ENCODE assay signal across 8 mouse cellular contexts in the genomic region with DNA sequence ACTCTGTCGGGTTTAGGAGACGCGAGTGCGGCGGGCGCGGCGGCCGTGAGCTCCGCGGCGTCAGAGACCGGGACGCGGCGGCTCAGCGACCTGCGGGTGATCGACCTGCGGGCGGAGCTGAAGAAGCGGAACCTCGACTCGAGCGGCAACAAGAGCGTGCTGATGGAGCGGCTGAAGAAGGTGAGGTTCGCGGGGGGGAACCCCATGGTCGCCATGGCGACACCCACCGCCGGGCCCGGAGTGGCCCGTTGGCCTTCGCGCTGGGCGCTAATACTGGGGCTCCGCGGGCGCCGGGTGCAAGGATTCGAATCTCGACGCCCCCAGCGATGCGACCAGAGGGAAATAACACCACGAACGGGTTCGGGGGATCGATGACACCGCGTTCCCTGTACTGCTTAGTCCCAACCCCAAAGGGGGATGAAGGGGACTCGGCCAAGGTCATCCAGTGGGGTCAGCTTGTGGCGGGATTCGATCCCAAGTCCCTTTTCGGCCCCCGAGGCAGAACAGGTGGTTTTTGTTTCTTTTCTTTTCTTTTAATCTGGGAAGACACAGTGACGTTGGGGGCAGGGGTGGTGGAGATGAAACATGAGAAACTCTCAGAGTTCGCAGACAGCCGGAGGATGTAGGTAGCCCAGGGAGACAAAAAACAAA. TPM values are rescaled to one million over a fixed set of nuclear protein-coding genes. Genes with fewer than 3 reads are reported as not detected.
DNase-seq lines count a peak whose midpoint lies in the region; TF ChIP-seq lines count a peak whose summit lies in the region.

No protein-coding gene starts in this region.

- under 1% methylated on average over 61 of the region's 61 CpGs for WGBS in heart, embryonic 10.5 days

- H3K9me3 ChIP-seq in E14TG2a.4 (ENCODE audit: low read length): no peaks in the 10 kb centered on the region
- H3K9me3 ChIP-seq in heart, embryonic 10.5 days: no peaks in the 10 kb centered on the region
- no peaks in the 10 kb centered on the region for H3K9me3 ChIP-seq in megakaryocyte, embryonic 14.5 days

- peak overlapping the region; percentile 92 for H3K27ac ChIP-seq in heart, embryonic 10.5 days

- peak; percentile 26 for DNase-seq in 416B (ENCODE audit: low read depth)
- DNase-seq in embryo, embryonic 10.5 days (ENCODE audit: low spot score): peak; percentile 52
- peak; percentile 79 for DNase-seq in heart, embryonic 10.5 days (ENCODE audit: low spot score)
- DNase-seq in kidney, postnatal 14 days: peak; percentile 68
- peak; percentile 51 for DNase-seq in skeletal muscle tissue, adult 2 months (ENCODE audit: low read depth, low spot score)
- no peak for DNase-seq in cerebellum, postnatal 25 days

- H3K4me1 ChIP-seq in E14TG2a.4 (replicated peaks; ENCODE audit: low read depth, low read length): peaks cover 74% of the 10 kb centered on the region
- H3K4me1 ChIP-seq in heart, embryonic 10.5 days: peaks cover 35% of the 10 kb centered on the region
- peaks cover 77% of the 10 kb centered on the region for H3K4me1 ChIP-seq in megakaryocyte, embryonic 14.5 days

- peak overlapping the region; percentile 96 for H3K4me3 ChIP-seq in E14TG2a.4 (replicated peaks; ENCODE audit: low read length)
- H3K4me3 ChIP-seq in heart, embryonic 10.5 days: peak overlapping the region; percentile 90
- H3K4me3 ChIP-seq in megakaryocyte, embryonic 14.5 days (replicated peaks): peak overlapping the region; percentile 99

- peaks cover 74% of the 10 kb centered on the region for H3K36me3 ChIP-seq in E14TG2a.4 (ENCODE audit: insufficient read depth, low read length)
- H3K36me3 ChIP-seq in heart, embryonic 10.5 days: peaks cover 69% of the 10 kb centered on the region
- H3K36me3 ChIP-seq in megakaryocyte, embryonic 14.5 days (replicated peaks; ENCODE audit: low read length): peaks cover 74% of the 10 kb centered on the region

- no peak for TF ChIP-seq CTCF in E14TG2a.4 (conservative IDR thresholded peaks at IDR 0.05; ENCODE audit: low read length)

- H3K27me3 ChIP-seq in E14TG2a.4 (ENCODE audit: insufficient read depth, low read length): no peaks in the 10 kb centered on the region
- no peaks in the 10 kb centered on the region for H3K27me3 ChIP-seq in heart, embryonic 10.5 days (ENCODE audit: insufficient read depth, poor library complexity, severe bottlenecking)
- no peaks in the 10 kb centered on the region for H3K27me3 ChIP-seq in megakaryocyte, embryonic 14.5 days (replicated peaks)

RNA-seq across cellular contexts. Expression of gene Safb, which starts 0.7 kb away (rescaled TPM):
- 106 and 128 TPM in 2 replicates for polyA plus RNA-seq in heart, embryonic 10.5 days (2016; fragmentation: Nextera tagmentation; extraction: Ambion mirVana)
- polyA plus RNA-seq in megakaryocyte, embryonic 14.5 days (2012; ENCODE audit: insufficient read depth, low replicate concordance): 30.0 and 79.6 TPM in 2 replicates

RNA-seq across cellular contexts. Expression of gene Safb2, which starts 0.9 kb away (rescaled TPM):
- 61.3 and 81.0 TPM in 2 replicates for polyA plus RNA-seq in heart, embryonic 10.5 days (2016; fragmentation: Nextera tagmentation; extraction: Ambion mirVana)
- polyA plus RNA-seq in megakaryocyte, embryonic 14.5 days (2012; ENCODE audit: insufficient read depth, low replicate concordance): 75.4 and 129 TPM in 2 replicates

RNA-seq across cellular contexts. Expression of gene 2410015M20Rik, which starts 24.3 kb away (rescaled TPM):
- 261 and 317 TPM in 2 replicates for polyA plus RNA-seq in heart, embryonic 10.5 days (2016; fragmentation: Nextera tagmentation; extraction: Ambion mirVana)
- polyA plus RNA-seq in megakaryocyte, embryonic 14.5 days (2012; ENCODE audit: insufficient read depth, low replicate concordance): 90.4 and 344 TPM in 2 replicates

RNA-seq across cellular contexts. Expression of gene Rpl36, which starts 27.9 kb away (rescaled TPM):
- 1,286 and 1,339 TPM in 2 replicates for polyA plus RNA-seq in heart, embryonic 10.5 days (2016; fragmentation: Nextera tagmentation; extraction: Ambion mirVana)
- polyA plus RNA-seq in megakaryocyte, embryonic 14.5 days (2012; ENCODE audit: insufficient read depth, low replicate concordance): 9,023 and 9,040 TPM in 2 replicates

RNA-seq across cellular contexts. Expression of gene Gm20219, which starts 31.1 kb away (rescaled TPM):
- polyA plus RNA-seq in heart, embryonic 10.5 days (2016; fragmentation: Nextera tagmentation; extraction: Ambion mirVana): 0.33 and 0.50 TPM in 2 replicates
- 2.6 and 23.3 TPM in 2 replicates for polyA plus RNA-seq in megakaryocyte, embryonic 14.5 days (2012; ENCODE audit: insufficient read depth, low replicate concordance)

Comparison
In these comparisons a context has a peak if more than half of its experiments do, and no peak if none do; other contexts are left out.
1. DNase-seq: peak in 416B (single experiment), embryo, embryonic 10.5 days (single experiment), heart, embryonic 10.5 days (single experiment), kidney, postnatal 14 days (single experiment) and skeletal muscle tissue, adult 2 months (single experiment); none in cerebellum, postnatal 25 days (0 of 2).
2. Peak in every context shown above with its lines, with median percentiles within 50 percentile points of each other: H3K4me3 ChIP-seq.